Mouse (Mus musculus) spleen, postnatal 10 days (tissue): ENCODE data around the gene Snrpn.
A peak's percentile ranks its signal among the peaks of the same experiment; 100 is the strongest.
"Not testable (repeated sequence)": the region's sequence is repeated elsewhere in the genome, so short reads cannot be mapped to it uniquely, and the experiment has no call there.

Experiments
- DNase-seq, 2 experiments: peaks; one replicate each; pipeline ENCODE4 v3.0.0; 2021 to 2022; ENCODE audit warnings: low spot score in 2 of 2

The Snrpn gene

GRCm38 (mm10) chr7:60139742-60140480 lies at the start of gene Snrpn:
Snrpn (minus strand) TSS chr7:60140219.
- DNase-seq, result no peak

- DNase-seq, result no peak
Measured at GRCm38 (mm10) chr7:60170250-60171185, 30.5 kb upstream of the Snrpn start.

DNA sequence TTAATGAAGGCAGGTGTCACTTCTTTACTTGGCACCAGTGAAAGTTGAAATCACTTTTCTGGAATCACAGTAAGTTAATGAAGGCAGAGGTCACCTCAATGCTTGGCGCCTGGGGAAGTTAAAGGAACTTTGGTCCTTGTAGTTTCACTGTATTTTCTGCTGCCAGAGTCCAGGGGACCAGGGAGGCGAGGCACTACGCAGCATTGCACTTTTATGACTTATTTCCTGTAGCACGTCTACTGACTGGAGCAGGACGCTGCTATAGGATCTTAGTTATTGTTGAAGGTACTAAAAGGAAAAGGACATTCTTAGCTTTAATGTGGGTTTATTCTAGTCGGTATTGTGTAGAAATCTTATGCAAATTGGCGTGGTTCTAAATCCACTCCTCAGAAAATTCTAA lies 14.7 kb downstream of the Snrpn start:
- no peak for DNase-seq

DNA sequence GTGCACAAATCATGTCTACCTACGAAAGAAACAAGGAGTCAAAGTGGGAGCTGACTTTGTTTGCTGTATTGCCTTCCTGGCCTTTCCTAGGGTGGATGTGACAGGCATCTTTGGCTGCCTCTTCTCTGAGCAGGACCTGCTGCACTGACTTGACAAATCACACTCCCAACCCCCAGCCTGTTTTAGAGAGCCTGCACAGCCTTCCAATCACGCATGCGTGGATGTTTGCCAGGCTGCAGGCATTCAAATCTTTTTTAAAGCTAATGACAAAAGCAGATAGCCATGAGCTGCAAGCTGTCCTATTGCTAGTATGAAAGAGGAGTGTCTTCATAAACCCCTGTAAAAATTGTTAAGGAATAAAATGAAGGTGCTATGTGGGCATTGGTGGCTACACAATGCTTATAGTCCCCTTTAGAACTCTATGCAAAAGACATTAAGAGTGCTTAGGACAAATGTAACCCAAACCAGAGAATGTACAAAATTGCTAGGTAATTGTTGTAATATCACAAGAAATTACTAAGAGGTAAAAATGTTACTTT lies 16.9 kb downstream of the Snrpn start:
- DNase-seq, result not testable (repeated sequence)

DNA sequence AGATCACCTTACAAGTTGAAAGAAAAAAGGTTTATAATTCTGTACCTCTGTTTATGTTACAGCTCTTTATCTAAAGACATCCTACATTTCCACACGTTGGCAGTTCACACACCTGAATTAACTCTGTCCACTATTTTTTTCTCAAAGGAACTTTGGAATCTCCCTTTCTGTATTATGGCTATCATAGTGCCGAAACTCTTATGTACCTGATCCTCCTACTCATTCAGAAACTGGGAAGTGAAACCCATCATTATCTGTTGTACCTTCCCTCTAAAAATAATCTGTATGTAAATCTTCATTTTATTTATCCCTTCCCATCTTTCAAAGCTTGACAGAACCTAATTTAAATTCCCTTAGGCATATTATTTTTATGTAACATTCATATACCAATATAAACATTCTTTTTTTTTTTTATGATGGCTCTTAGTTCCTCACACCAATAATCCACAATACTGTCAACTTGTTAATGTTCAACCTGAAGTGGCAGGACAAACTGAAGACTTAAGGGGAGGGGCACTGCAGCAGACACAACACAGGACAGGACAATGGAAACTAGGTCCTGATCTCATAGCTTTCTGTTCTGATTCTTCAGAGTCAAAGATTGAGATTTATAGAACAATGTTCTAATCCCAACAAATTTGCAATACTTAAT lies 17.5 kb downstream of the Snrpn start:
- no peak for DNase-seq

DNA sequence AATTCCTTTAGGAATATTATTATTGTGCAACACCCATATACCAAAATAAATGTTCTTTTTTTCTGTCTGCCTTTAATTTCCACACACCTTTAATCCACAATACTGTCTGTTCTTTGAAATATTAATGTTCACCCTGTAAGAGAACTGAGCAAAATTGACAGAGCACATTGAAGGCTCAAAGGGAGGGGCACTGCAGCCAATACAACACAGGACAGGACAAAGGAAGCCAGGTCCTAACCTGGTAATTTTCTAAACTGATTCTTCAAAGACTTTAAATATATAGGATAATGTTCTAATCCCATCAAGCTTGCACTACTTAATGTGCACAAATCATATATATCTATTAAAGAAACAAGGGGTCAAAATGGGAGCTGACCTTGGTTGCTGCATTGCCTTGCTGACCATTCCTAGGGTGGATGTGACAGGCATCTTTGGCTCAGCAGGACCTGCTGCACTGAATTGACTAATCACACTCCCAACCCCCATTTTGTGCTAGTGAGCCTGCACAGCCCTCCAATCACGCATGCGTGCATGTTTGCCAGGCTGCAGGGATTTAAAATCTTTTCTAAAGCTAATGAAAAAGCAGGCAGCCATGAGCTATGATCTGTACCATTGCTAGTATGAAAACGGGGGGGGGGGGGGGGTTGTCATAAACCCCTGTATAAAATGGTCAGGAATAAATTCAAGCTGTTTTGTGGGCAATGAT lies 42.7 kb downstream of the Snrpn start:
- no peak for DNase-seq

- DNase-seq, result no peak
Measured at GRCm38 (mm10) chr7:60076301-60076700, 63.7 kb downstream of the Snrpn start.

GRCm38 (mm10) chr7:60047481-60048201 lies 92.4 kb downstream of the Snrpn start:
- DNase-seq, result no peak

DNA sequence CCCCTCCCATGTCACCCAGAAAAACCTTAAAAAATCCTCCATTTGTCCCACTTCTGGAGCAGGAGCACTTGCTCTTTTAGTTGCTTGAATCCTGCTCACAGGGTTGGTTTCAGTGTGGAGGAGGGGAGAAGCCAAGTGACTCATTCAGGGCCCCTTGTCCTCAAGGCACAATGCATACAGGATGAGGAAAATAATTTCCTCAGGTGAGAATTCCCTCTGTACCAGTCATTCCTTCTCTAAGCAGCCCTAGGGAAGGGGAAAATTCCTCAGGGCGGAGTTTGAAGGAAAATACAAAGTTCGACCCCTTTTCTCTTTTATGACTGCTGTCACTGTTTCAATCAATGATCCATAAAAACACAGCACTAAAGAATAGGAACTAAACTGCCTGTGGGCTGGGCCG lies 126.8 kb downstream of the Snrpn start:
- DNase-seq, result no peak

- no peak for DNase-seq
Measured at GRCm38 (mm10) chr7:60007727-60008360, 132.2 kb downstream of the Snrpn start.

DNA sequence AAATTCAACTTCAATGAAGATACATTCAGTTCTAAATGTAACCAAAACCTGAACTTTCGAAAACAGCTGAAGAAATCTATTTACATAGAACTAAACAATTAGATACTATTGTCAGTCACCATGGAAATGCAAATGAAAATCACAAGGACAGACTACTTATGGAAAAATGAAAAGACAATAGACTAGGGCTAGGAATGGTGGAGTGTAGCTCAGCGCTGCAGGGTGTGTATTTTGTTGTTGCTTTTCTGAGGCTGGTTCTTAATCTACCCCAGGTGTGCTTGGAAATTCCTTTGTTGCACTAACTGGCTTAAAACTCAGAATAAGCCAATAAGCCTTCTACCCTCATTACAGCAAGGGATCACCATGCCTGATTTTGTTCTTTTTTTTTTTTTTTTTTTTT lies 133.8 kb downstream of the Snrpn start:
- DNase-seq, result no peak

DNA sequence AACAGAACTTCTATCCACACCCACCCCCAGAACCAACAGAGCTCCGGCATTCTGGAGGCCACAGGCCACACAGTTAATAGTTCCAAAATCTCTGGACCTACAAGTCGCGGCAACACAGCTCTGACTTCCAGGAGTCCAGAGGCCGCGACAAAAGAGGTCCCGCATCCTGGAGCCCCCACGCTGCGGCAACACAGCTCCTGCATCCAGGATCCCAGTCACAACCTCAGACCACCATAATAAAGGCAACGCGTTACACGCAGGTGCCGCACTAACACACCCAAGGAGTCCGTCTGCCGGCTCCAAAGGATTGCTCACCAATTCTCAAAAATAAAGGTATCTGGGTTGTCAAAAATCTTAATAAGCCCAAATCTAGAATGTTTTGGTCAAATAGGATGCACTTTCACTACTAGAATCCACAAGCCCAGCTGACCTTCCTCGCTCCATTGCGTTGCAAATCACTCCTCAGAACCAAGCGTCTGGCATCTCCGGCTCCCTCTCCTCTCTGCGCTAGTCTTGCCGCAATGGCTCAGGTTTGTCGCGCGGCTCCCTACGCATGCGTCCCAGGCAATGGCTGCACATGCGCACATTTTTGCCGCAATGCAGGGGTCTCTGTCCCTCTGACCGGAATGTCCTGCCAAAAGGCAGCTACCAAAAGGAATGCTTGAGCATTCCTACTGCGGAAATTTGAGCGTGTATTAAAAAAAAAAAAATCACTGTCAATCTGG lies 135.3 kb downstream of the Snrpn start, which contains the start of the genes Snurf and Gm38393:
Gene Snurf, minus strand, starts transcription at position 444 of the 725 bp plus-strand sequence.
Gene Gm38393, minus strand, starts transcription at position 459 of the 725 bp plus-strand sequence.
- DNase-seq, result peak; percentile 3 to 26

- DNase-seq, result peak in 1 of 2 experiments; percentile 12
Measured at GRCm38 (mm10) chr7:60003921-60004605, 136.0 kb downstream of the Snrpn start.

- DNase-seq, result no peak
Measured at GRCm38 (mm10) chr7:60003006-60003865, 136.8 kb downstream of the Snrpn start.

- DNase-seq, result no peak
Measured at GRCm38 (mm10) chr7:59978646-59979045, 161.4 kb downstream of the Snrpn start.
